Mouse (Mus musculus) hindbrain, postnatal 0 days (tissue): ENCODE measurements around the gene Rrp9. TPM values are rescaled to one million over a fixed set of nuclear protein-coding genes. Genes with fewer than 3 reads are reported as not detected.

Experiments used
- ATAC-seq: fragments of 200-750 bp; cut with Nextera tagmentation; 2 replicates; pipeline ENCODE4 v1.8.0; 2017; ENCODE audit warnings: mild to moderate bottlenecking, moderate TSS enrichment, moderate library complexity
- DNase-seq: peaks from one replicate; pipeline ENCODE4 v3.0.0-alpha.2; 2015; ENCODE audit warnings: low spot score
- H3K27ac ChIP-seq: fragments of 300-500 bp; sonication (generic); 2 replicates; pipeline ENCODE4 v1.5.1; 2014; ENCODE audit warnings: mild to moderate bottlenecking
- H3K27me3 ChIP-seq: fragments of 300-500 bp; sonication (generic); 2 replicates; pipeline ENCODE4 v1.6.1; 2014; ENCODE audit warnings: low read length, mixed read lengths; ENCODE audit not compliant: insufficient read depth
- H3K36me3 ChIP-seq: fragments of 300-500 bp; sonication (generic); 2 replicates; pipeline ENCODE4 v1.6.1; 2014; ENCODE audit warnings: low read length, mixed read lengths; ENCODE audit not compliant: insufficient read depth
- H3K4me1 ChIP-seq: fragments of 300-500 bp; sonication (generic); 2 replicates; pipeline ENCODE4 v1.6.1; 2014; ENCODE audit warnings: antibody characterized with exemption, low read length, mixed read lengths; ENCODE audit not compliant: insufficient read depth
- H3K4me2 ChIP-seq: fragments of 300-500 bp; sonication (generic); 2 replicates; pipeline ENCODE4 v1.6.1; 2014; ENCODE audit warnings: low read depth, mild to moderate bottlenecking, low read length, moderate library complexity, mixed read lengths
- H3K4me3 ChIP-seq: fragments of 300-500 bp; sonication (generic); 2 replicates; pipeline ENCODE4 v1.5.1; 2014; ENCODE audit warnings: low read length
- H3K9ac ChIP-seq: fragments of 300-500 bp; sonication (generic); replicated peaks from 2 replicates; pipeline ENCODE4 v1.6.1; 2014; ENCODE audit warnings: mild to moderate bottlenecking, low read length, moderate library complexity, mixed read lengths
- H3K9me3 ChIP-seq: fragments of 300-500 bp; sonication (generic); 2 replicates; pipeline ENCODE4 v1.6.1; 2016; ENCODE audit warnings: low read length, mixed read lengths
- CTCF ChIP-seq: IDR thresholded peaks from 2 replicates; pipeline ENCODE4 v1.5.1; 2016; ENCODE audit warnings: antibody characterized with exemption, control low read depth, low read depth
- WGBS: fragments of 180-500 bp; shearing (Covaris S2); extraction: QIAGEN DNeasy Blood & Tissue Kit; methylation state at CpG from one replicate; pipeline ENCODE4 v1.1.7; 2014; 5-methylcytosine and 5-hydroxymethylcytosine counted together
- polyA plus RNA-seq: library from polyadenylated mRNA; unstranded; fragments of >200 nt; fragmentation: Nextera tagmentation; extraction: Ambion mirVana; gene quantifications from 2 replicates; pipeline ENCODE4 v1.2.1, GENCODE M21; 2015
- total RNA-seq: library from RNA; depleted of rRNA; stranded (reverse); fragments of >200 nt; gene quantifications from 2 replicates; pipeline ENCODE4 v1.2.3, GENCODE M21; 2014

The Rrp9 gene
- total and polyA plus RNA-seq, 2 experiments from 2014 or later: 38.3 to 46.2 TPM

GRCm38 (mm10) chr9:106444836-106445235, 30.9 kb upstream of the Rrp9 start:
- ATAC-seq (no peak), DNase-seq (no peak)
- Histone ChIP-seq H3K9me3 (no peaks in the 10 kb centered on the region), H3K27ac (no peak overlapping the region), H3K27me3 (no peaks in the 10 kb centered on the region), H3K4me3 (no peak overlapping the region), H3K4me2 (no peak overlapping the region), H3K9ac (no peak overlapping the region), H3K36me3 (no peaks in the 10 kb centered on the region; the same call in 1 of the 2 replicates), H3K4me1 (peaks cover 11% of the 10 kb centered on the region)
- 65% methylated on average over 4 of the region's 4 CpGs for WGBS
- no peak for TF ChIP-seq CTCF

DNA sequence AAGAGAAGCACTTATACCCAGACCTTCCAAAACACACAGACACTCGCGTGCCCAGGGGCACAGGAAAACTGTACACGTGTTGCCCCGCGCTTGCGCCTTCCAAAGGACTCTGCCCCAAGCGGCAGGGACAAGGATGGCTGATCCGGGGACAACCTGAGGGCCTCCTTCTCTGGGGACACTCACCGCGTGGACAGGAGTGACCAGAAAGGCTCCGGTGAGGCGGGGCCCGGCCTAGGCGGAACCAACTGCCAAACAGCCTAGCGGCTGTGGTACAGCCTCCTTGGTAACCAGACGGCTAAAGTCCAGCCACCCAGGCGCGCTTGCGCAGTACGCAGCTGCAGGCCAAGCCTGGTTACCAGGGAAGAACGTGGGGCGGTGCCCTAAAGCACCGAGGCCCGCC, 28.4 kb upstream of the Rrp9 start, which contains the start of the genes Abhd14b and Abhd14a:
Abhd14b (plus strand) TSS at position 112 of the 400 bp plus-strand sequence.
Abhd14a (minus strand) TSS at position 331 of the 400 bp plus-strand sequence.
- DNase-seq: peak; percentile 94
- WGBS: under 1% methylated on average over 24 of the region's 24 CpGs

GRCm38 (mm10) chr9:106447951-106448350, 27.8 kb upstream of the Rrp9 start:
- peaks cover 14% of the 10 kb centered on the region for H3K4me1 ChIP-seq
- no peak for DNase-seq

More for the DNA sequence above, 28.4 kb upstream of the Rrp9 start, which contains the start of the genes Abhd14b and Abhd14a:
- peaks cover 11% of the 10 kb centered on the region for H3K4me1 ChIP-seq
- peak; percentile 88 for ATAC-seq
- peak within 1 kb of the TSS; percentile 53 for H3K9ac ChIP-seq
- TF ChIP-seq CTCF: peak; percentile 76
- peak within 1 kb of the TSS; percentile 75 for H3K27ac ChIP-seq
- no peaks in the 10 kb centered on the region for H3K9me3 ChIP-seq
- H3K36me3 ChIP-seq: no peaks in the 10 kb centered on the region; the same call in 1 of the 2 replicates
- no peaks in the 10 kb centered on the region for H3K27me3 ChIP-seq
- H3K4me2 ChIP-seq: peak within 1 kb of the TSS; percentile 77
- H3K4me3 ChIP-seq: peak within 1 kb of the TSS; percentile 54

GRCm38 (mm10) chr9:106448498-106449031, 27.2 kb upstream of the Rrp9 start:
- ATAC-seq: peak; percentile 73
- H3K9me3 ChIP-seq: no peaks in the 10 kb centered on the region
- H3K4me1 ChIP-seq: peaks cover 15% of the 10 kb centered on the region
- peak; percentile 88 for DNase-seq
- TF ChIP-seq CTCF: peak; percentile 86
- no peaks in the 10 kb centered on the region for H3K36me3 ChIP-seq
- H3K4me2 ChIP-seq: peak overlapping the region; percentile 77
- peak overlapping the region; percentile 51 for H3K9ac ChIP-seq
- peak overlapping the region; percentile 75 for H3K27ac ChIP-seq
- under 1% methylated on average over 23 of the region's 23 CpGs for WGBS
- peak overlapping the region; percentile 54 for H3K4me3 ChIP-seq
- H3K27me3 ChIP-seq: no peaks in the 10 kb centered on the region

More at GRCm38 (mm10) chr9:106447951-106448350, 27.8 kb upstream of the Rrp9 start:
- H3K27me3 ChIP-seq: no peaks in the 10 kb centered on the region
- H3K4me2 ChIP-seq: peak overlapping the region; percentile 77
- peak overlapping the region; percentile 71 for H3K27ac ChIP-seq
- H3K9me3 ChIP-seq: no peaks in the 10 kb centered on the region
- peak overlapping the region; percentile 53 for H3K9ac ChIP-seq
- 35% methylated on average over 9 of the region's 9 CpGs for WGBS
- ATAC-seq: no peak; the same call in 1 of the 2 replicates
- H3K4me3 ChIP-seq: peak overlapping the region; percentile 54
- no peak for TF ChIP-seq CTCF
- H3K36me3 ChIP-seq: no peaks in the 10 kb centered on the region

DNA sequence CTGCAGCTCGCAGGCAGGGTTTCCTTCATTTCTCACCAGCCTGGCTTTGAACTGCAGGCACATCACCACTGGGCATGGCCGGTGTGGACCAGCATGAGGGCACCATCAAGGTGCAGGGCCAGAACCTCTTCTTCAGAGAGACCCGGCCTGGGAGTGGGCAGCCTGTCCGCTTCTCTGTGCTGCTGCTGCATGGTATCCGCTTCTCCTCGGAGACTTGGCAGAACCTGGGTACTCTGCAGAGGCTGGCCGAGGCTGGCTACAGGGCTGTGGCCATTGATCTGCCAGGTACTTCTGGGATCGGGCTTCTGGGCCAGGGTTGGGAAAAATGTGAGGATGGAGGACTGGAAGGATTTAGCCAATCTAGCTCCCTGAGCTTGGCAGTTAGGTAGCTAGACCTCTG, 25.8 kb upstream of the Rrp9 start:
- H3K4me2 ChIP-seq: no peak overlapping the region
- TF ChIP-seq CTCF: no peak
- no peak overlapping the region for H3K9ac ChIP-seq
- ATAC-seq (no peak), DNase-seq (no peak)
- H3K4me1 ChIP-seq: peaks cover 17% of the 10 kb centered on the region
- H3K9me3 ChIP-seq: no peaks in the 10 kb centered on the region
- WGBS: 83% methylated on average over 8 of the region's 8 CpGs
- no peak overlapping the region for H3K27ac ChIP-seq
- no peaks in the 10 kb centered on the region for H3K27me3 ChIP-seq
- H3K36me3 ChIP-seq: no peaks in the 10 kb centered on the region
- H3K4me3 ChIP-seq: no peak overlapping the region

DNA sequence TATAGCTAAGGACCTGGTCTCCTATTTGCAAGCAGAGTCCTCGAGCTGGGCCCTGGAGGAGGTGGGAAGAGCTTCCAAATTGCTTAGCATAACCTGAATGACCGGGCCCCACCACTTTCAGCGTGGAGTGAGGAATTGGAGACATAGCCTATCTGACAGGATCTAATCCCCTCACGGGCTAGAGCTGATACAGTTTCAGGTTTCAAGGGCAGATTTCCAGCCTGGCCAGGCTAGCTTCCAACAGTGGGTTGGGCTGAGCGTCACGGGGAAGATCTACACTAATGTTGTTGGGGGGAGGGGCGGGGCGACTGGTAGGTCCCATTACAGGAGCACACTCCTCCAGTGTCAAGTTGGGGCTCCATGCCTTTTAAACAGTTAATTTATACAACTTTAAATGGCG, 25.1 kb upstream of the Rrp9 start:
- peak; percentile 51 for DNase-seq
- no peak for ATAC-seq
- 31% methylated on average over 9 of the region's 9 CpGs for WGBS
- Histone ChIP-seq H3K27ac (no peak overlapping the region), H3K4me2 (no peak overlapping the region), H3K4me3 (no peak overlapping the region), H3K9me3 (no peaks in the 10 kb centered on the region), H3K9ac (no peak overlapping the region), H3K36me3 (no peaks in the 10 kb centered on the region), H3K27me3 (no peaks in the 10 kb centered on the region), H3K4me1 (peaks cover 20% of the 10 kb centered on the region)
- no peak for TF ChIP-seq CTCF

- ATAC-seq (no peak), DNase-seq (no peak)
- H3K27me3 ChIP-seq: no peaks in the 10 kb centered on the region
- no peak overlapping the region for H3K9ac ChIP-seq
- TF ChIP-seq CTCF: no peak
- 71% methylated on average over 11 of the region's 11 CpGs for WGBS
- no peak overlapping the region for H3K4me2 ChIP-seq
- H3K36me3 ChIP-seq: no peaks in the 10 kb centered on the region
- no peaks in the 10 kb centered on the region for H3K9me3 ChIP-seq
- H3K27ac ChIP-seq: no peak overlapping the region
- no peak overlapping the region for H3K4me3 ChIP-seq
- peaks cover 26% of the 10 kb centered on the region for H3K4me1 ChIP-seq
Observed at GRCm38 (mm10) chr9:106451298-106451697, 24.5 kb upstream of the Rrp9 start.
